Mouse (Mus musculus) neural tube, embryonic 14.5 days (tissue): ENCODE data around the gene Scamp1. TPM values are rescaled to one million over a fixed set of nuclear protein-coding genes. Genes with fewer than 3 reads are reported as not detected.

ENCODE experiments used
- ATAC-seq: fragments of 200-750 bp; cut with Nextera tagmentation; 2 replicates; pipeline ENCODE4 v1.8.0; 2017; ENCODE audit warnings: low read depth, mild to moderate bottlenecking, moderate TSS enrichment, moderate library complexity
- H3K27ac ChIP-seq: fragments of 300-500 bp; sonication (generic); 2 replicates; pipeline ENCODE4 v1.5.1; 2014; ENCODE audit warnings: low read depth, mild to moderate bottlenecking, control low read depth, low read length, moderate library complexity, mixed read lengths
- H3K27me3 ChIP-seq: fragments of 300-500 bp; sonication (generic); 2 replicates; pipeline ENCODE4 v1.6.1; 2014; ENCODE audit warnings: low read length; ENCODE audit not compliant: control insufficient read depth, insufficient read depth
- H3K36me3 ChIP-seq: fragments of 300-500 bp; sonication (generic); 2 replicates; pipeline ENCODE4 v1.6.1; 2014; ENCODE audit warnings: low read length, mixed read lengths; ENCODE audit not compliant: control insufficient read depth, insufficient read depth
- H3K4me1 ChIP-seq: fragments of 300-500 bp; sonication (generic); 2 replicates; pipeline ENCODE4 v1.6.1; 2014; ENCODE audit warnings: low read length; ENCODE audit not compliant: control insufficient read depth, insufficient read depth
- H3K4me2 ChIP-seq: fragments of 300-500 bp; sonication (generic); 2 replicates; pipeline ENCODE4 v1.6.1; 2014; ENCODE audit warnings: mild to moderate bottlenecking, low read depth, low read length, control low read depth
- H3K4me3 ChIP-seq: fragments of 300-500 bp; sonication (generic); 2 replicates; pipeline ENCODE4 v1.5.1; 2014; ENCODE audit warnings: low read depth, low read length, control low read depth, mixed read lengths
- H3K9ac ChIP-seq: fragments of 300-500 bp; sonication (generic); replicated peaks from 2 replicates; pipeline ENCODE4 v1.6.1; 2014; ENCODE audit warnings: low read depth, mild to moderate bottlenecking, control low read depth, low read length, mixed read lengths
- H3K9me3 ChIP-seq: fragments of 300-500 bp; sonication (generic); 2 replicates; pipeline ENCODE4 v1.6.1; 2016; ENCODE audit warnings: low read length; ENCODE audit not compliant: control insufficient read depth
- WGBS: fragments of 180-500 bp; shearing (Covaris S2); extraction: QIAGEN DNeasy Blood & Tissue Kit; methylation state at CpG from one replicate; pipeline ENCODE4 v1.1.7; 2014; 5-methylcytosine and 5-hydroxymethylcytosine counted together
- polyA plus RNA-seq: library from polyadenylated mRNA; unstranded; fragments of >200 nt; fragmentation: Nextera tagmentation; extraction: Ambion mirVana; gene quantifications from 2 replicates; pipeline ENCODE4 v1.2.1, GENCODE M21; 2014

Scamp1 gene
- polyA plus RNA-seq, 1 experiment from 2014 or later: 181 TPM

DNA sequence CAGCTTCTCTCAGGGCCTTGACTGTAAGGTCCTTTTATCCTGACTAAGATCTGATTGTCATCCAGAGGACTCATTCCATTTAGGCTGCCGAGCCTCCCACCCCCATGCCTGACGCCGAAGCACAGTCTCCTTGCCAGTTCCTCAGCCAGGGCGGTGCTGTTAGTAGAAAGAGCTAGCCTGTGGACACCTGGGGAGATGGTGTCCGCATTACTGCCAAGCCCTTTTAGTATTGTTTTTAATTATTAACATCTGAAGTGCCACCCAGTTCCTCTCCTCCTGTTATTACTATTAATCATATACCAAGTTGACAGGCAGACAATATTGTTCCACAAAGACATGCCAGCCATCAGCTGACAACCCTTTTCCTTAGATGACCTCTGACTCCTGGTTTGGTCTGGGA is 103.6 kb downstream of the Scamp1 start:
- WGBS: 89% methylated on average over 5 of the region's 5 CpGs
- 0 out of 2 replicates have a peak, but pooled peaks cover 2% of the 10 kb centered on the region for H3K4me1 ChIP-seq
- no peak for ATAC-seq

DNA sequence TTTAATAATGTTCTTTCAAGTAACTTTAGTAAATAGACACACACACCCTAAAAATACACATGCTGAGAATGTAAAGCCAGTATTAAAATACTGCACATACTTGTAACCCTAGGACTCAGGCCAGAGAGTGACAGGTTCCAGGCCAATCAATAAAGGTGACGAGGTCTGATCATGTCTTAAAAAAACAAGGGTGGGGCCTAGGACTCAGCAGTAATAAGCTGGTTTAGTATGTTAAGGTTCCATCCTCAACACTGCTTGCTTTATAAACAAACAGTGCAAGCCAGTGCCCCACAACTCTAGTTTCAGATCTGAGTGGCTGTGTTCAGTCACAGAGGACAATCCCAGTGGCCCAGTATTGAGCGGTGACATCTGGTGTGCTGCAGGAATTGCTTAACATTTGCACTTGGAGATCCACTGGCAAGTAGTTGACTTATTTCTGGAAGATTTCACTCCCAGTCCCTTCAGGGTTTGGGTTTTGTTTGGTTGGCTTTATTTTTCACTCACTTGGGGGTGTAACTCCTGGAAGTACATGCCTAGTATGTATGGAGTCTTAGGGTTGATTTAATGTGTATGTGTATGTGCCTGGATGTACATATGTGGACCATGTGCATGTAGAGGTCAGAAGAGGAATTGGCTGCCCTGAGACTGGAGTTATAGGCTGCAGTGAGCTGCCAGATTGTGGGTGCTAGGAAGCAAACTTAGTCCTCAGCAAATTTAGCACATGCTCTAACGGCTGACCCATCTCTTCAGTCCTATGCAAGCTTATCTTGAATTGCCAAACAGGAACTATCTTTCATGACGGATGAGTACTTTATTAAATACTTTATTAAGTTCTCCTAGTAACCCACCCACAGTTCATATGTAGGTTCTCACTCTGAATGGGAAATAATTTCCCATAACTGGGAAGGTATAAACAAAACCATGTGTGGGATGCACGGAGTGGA is 104.9 kb downstream of the Scamp1 start:
- H3K4me2 ChIP-seq: no peak overlapping the region
- H3K36me3 ChIP-seq: no peaks in the 10 kb centered on the region
- no peak overlapping the region for H3K4me3 ChIP-seq
- H3K27me3 ChIP-seq: no peaks in the 10 kb centered on the region
- no peak overlapping the region for H3K9ac ChIP-seq
- H3K4me1 ChIP-seq: 0 out of 2 replicates have a peak, but pooled peaks cover 2% of the 10 kb centered on the region
- ATAC-seq: no peak
- H3K27ac ChIP-seq: no peak overlapping the region
- WGBS: 91% methylated on average over 5 of the region's 5 CpGs
- no peaks in the 10 kb centered on the region for H3K9me3 ChIP-seq

More for the DNA sequence above, 103.6 kb downstream of the Scamp1 start:
- Histone ChIP-seq H3K9me3 (no peaks in the 10 kb centered on the region), H3K4me2 (no peak overlapping the region), H3K27me3 (no peaks in the 10 kb centered on the region), H3K9ac (no peak overlapping the region), H3K4me3 (no peak overlapping the region), H3K27ac (no peak overlapping the region), H3K36me3 (no peaks in the 10 kb centered on the region)

DNA sequence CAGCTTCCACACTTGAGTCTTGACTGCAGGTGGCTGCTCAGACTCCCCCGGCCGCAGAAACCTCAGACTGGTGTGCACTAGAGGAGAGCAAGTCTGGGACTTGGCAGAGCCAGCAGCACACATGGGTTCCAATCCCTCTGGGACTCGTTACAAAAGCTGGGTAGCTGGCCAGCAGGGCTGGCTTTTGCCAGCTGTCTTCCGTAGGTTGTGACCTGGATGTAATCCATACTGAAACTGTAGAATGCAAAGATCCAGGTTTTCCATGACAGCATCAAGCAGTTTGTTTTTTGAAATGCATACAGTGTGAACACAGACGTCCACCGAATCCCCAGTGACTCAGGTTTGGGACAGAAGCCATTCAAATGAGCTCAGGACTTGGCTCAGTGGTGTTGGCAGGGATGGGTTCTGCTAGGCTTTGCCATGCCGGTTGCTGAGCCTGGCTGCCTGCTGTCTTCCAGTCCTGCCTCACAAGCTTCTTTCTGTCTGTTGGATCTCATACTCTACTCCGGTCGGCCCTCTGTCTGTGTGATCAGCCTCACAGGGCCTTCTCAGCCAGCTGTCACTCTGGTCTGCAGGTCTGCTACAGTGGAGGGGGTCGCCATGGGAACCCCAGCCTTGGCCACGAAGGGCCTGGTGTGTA is 107.1 kb downstream of the Scamp1 start:
- peaks cover 3% of the 10 kb centered on the region; the same call in 1 of the 2 replicates for H3K27me3 ChIP-seq
- no peak overlapping the region for H3K9ac ChIP-seq
- no peak overlapping the region for H3K27ac ChIP-seq
- peak; percentile 33; the same call in 1 of the 2 replicates for ATAC-seq
- no peaks in the 10 kb centered on the region for H3K36me3 ChIP-seq
- no peak overlapping the region for H3K4me3 ChIP-seq
- H3K4me2 ChIP-seq: no peak overlapping the region
- 0 out of 2 replicates have a peak, but pooled peaks cover 2% of the 10 kb centered on the region for H3K4me1 ChIP-seq
- H3K9me3 ChIP-seq: no peaks in the 10 kb centered on the region
- WGBS: 55% methylated on average over 11 of the region's 11 CpGs

DNA sequence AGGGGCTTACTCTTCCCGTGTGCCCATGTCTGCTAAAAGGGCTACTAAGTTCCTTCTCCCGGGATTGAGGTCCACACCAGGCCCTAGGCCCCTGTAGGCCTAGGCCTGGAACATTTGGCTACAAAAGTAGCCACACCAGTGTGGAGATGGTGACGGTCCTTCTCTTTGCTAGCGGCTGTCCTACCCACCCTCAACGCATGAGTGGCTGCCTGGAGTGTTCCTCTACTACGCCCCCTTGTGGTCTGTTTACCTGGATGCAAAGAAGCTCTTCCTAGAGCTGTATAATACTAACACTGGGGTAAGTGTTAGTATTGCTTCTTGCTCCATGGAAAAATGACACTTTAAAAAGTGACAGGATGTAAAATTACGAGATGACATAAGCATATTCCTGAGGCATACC is 108.5 kb downstream of the Scamp1 start:
- ATAC-seq: no peak
- H3K9ac ChIP-seq: no peak overlapping the region
- 0 out of 2 replicates have a peak, but pooled peaks cover 2% of the 10 kb centered on the region for H3K4me1 ChIP-seq
- no peaks in the 10 kb centered on the region for H3K36me3 ChIP-seq
- H3K27ac ChIP-seq: no peak overlapping the region
- no peak overlapping the region for H3K4me2 ChIP-seq
- peaks cover 3% of the 10 kb centered on the region; the same call in 1 of the 2 replicates for H3K27me3 ChIP-seq
- WGBS: 61% methylated on average over 7 of the region's 7 CpGs
- H3K9me3 ChIP-seq: no peaks in the 10 kb centered on the region
- H3K4me3 ChIP-seq: no peak overlapping the region

DNA sequence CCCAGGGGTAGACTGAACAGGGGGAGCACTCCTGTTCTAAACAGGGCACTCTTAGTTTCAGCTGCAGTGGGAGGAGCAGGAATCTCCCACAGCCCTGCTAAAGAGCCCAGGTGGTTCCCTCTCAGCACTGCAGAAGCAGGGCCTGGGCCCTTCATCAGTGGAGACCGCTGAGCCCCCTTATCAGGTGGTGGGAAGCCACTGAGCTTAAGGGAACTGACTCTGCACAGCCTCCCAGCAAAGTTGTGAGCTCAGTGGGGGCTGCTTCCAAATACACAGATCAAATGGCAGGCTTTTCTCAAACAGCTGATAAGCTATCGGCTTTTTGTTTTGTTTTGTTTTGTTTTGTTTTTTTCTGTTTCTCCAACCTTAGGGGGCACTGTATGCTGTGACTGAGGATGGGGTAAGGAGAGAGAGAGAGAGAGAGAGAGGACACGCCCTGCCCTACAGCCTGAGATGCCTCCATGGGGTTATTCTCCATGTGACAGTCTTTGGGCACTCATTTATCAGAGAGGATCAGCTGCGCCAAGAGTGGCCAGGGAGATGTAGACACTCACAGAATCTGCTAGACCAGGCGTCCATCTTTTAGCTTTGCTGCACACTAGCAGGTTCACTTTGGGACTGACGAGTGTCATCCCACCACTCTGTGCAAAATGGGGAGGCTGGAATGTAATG is 110.1 kb downstream of the Scamp1 start:
- 77% methylated on average over 6 of the region's 6 CpGs for WGBS
- Histone ChIP-seq H3K9me3 (no peaks in the 10 kb centered on the region), H3K36me3 (no peaks in the 10 kb centered on the region), H3K4me3 (no peak overlapping the region), H3K4me1 (0 out of 2 replicates have a peak, but pooled peaks cover 1% of the 10 kb centered on the region), H3K4me2 (no peak overlapping the region; the same call in 1 of the 2 replicates), H3K9ac (no peak overlapping the region), H3K27ac (no peak overlapping the region), H3K27me3 (peaks cover 3% of the 10 kb centered on the region; the same call in 1 of the 2 replicates)
- ATAC-seq: no peak

DNA sequence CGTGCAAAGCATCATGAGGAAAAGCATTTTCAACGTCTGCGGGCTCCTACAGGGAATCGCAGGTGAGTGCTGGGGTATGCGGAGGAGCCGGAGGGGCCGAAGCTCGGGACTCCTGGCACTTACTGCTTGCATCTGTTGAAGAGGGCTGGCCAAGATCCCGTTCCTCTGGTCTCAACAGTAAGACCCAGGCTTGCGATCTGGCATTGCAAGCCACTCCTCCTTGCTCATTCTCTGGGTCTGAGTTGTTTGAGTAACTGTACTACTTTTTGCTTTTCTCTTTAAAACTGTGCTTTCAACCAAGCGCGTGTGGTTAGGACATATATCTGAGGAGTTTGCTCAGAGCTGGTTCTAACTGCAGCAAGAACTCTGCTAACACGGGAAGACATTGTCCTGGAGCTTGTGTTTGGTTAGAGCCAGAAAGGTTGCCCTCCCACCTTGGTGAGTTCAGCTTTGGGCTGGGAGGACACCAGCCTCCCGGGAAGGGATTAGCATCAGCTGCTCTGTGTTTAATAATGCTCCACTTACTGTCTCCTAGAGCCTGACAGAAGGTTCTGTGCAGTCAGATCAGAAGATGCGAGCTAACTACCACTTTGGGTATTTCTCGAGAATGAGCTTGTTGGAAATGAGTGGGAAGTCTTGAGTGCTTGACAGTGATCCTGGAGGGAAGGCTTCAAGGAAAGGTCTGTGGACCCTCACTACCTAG is 110.9 kb downstream of the Scamp1 start:
- Histone ChIP-seq H3K4me2 (peak overlapping the region; percentile 97), H3K4me1 (no peaks in the 10 kb centered on the region), H3K27ac (no peak overlapping the region), H3K9me3 (no peaks in the 10 kb centered on the region), H3K4me3 (peak overlapping the region; percentile 43), H3K27me3 (peaks cover 3% of the 10 kb centered on the region; the same call in 1 of the 2 replicates), H3K36me3 (no peaks in the 10 kb centered on the region), H3K9ac (peak overlapping the region; percentile 46)
- 31% methylated on average over 16 of the region's 16 CpGs for WGBS
- ATAC-seq: peak; percentile 4; the same call in 1 of the 2 replicates

DNA sequence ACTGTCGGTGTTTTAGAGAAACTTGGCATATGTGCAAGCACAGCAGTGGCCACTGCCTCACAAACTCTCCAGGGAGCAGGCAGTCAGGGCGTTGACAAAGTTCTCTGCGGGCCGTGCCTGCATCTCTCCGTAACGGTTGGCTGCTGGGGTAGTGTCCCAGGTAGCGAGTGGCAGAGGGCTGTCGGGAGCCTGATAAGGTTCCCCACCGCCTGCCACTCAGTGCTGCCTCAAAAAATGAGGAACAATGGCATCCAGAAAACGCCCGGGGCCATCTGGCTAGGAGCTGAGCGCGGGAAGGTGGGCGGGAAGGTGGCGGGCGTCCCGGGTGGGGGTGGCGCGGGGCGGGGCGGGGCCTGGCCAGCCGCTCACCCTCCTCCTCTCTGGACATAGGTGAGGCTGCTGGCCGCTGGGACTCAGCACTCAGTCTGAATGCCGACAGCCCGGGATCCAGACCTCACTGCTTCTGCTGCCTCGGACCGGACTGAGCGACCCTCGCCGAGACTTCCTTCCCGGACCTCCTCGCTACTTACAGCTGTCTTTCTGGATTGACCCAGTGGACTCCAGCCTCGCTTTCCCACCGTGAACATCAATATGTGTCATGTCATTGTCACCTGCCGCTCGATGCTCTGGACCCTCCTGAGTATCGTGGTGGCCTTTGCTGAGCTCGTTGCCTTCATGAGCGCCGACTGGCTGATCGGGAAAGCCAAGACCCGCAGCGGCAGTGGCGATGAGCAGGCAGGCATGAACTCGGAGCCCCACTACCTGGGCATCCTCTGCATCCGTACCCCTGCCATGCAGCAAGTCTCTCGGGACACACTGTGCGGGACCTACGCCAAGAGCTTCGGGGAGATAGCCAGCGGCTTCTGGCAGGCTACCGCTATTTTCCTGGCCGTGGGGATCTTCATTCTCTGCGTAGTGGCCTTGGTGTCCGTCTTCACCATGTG is 111.8 kb downstream of the Scamp1 start:
- Histone ChIP-seq H3K9ac (peak overlapping the region; percentile 46), H3K4me1 (no peaks in the 10 kb centered on the region), H3K9me3 (no peaks in the 10 kb centered on the region), H3K4me3 (peak overlapping the region; percentile 43), H3K36me3 (no peaks in the 10 kb centered on the region), H3K27me3 (peaks cover 3% of the 10 kb centered on the region; the same call in 1 of the 2 replicates), H3K4me2 (peak overlapping the region; percentile 97), H3K27ac (no peak overlapping the region)
- WGBS: 4% methylated on average over 54 of the region's 55 CpGs
- ATAC-seq: peak; percentile 69
